Mouse (Mus musculus): Measurements from ENCODE around the gene Gm13889. TPM values are rescaled to one million over a fixed set of nuclear protein-coding genes. Genes with fewer than 3 reads are reported as not detected.
A peak's percentile ranks its signal among the peaks of the same experiment; 100 is the strongest.

The Gm13889 gene
- polyA plus RNA-seq, 1 experiment from 2014 or later, result 1.2 TPM

DNA sequence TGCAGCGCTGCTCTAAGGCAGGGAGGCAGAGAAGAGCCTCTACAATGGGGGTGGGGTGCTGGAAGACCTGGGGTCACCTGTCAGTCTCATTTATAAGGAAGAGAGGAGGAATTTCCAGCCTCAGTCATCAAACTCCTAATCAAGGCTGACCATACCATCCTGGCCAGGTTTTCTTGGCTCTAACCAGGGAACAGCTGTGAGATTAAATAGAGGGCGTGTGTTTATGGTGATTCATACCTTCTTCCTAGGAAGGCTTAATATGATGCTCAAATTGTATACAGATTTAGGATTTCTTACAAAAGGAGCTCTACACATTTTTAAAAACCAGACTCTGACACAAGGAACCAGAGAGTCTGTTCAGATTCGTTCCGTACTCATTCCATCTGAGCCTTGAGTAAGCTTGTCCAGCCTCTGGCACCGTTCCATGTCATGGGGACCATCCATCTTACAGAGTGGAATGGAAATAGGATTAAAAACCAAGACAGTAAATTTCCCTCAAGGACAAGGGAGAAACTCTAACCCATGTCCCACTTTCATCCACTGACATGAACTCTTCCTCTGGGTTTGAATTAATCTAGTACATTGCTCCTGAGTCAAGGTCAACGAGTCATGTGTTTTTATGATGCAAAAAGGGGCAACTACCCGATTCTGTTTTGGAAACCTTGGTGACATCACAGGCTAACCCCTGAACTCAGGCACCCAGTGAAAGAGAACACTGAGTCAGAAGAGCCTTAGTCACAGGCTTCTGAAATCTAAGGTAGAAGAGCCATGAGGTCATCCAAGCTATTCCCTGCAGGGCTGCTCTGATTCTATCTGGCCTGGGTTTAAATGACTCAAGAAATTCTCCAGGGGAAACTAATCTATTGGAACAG, 22.5 kb upstream of the Gm13889 start:
- Histone ChIP-seq H3K27me3 (no peaks in the 10 kb centered on the region), H3K9ac (replicated peaks) (no peak overlapping the region), H3K4me1 (replicated peaks) (peaks cover 28% of the 10 kb centered on the region), H3K36me3 (peaks cover 58% of the 10 kb centered on the region), H3K4me2 (no peak overlapping the region), H3K9me3 (no peaks in the 10 kb centered on the region), H3K4me3 (replicated peaks) (no peak overlapping the region), H3K27ac (no peak overlapping the region)
- WGBS, result 88% methylated on average over 7 of the region's 7 CpGs
- no peak for ATAC-seq (ENCODE audit: insufficient number of reproducible peaks, insufficient read depth, low FRiP score, low TSS enrichment, low read depth)

GRCm38 (mm10) chr2:93976436-93977252, 19.6 kb upstream of the Gm13889 start:
- H3K4me2 ChIP-seq, result peak overlapping the region; percentile 83
- peak overlapping the region; percentile 70 for H3K27ac ChIP-seq
- WGBS, result 4% methylated on average over 37 of the region's 37 CpGs
- peaks cover 16% of the 10 kb centered on the region; the same call in 1 of the 2 replicates for H3K27me3 ChIP-seq
- peak overlapping the region; percentile 44 for H3K4me3 ChIP-seq (replicated peaks)
- H3K9ac ChIP-seq (replicated peaks), result peak overlapping the region; percentile 55
- peaks cover 30% of the 10 kb centered on the region for H3K36me3 ChIP-seq
- H3K4me1 ChIP-seq (replicated peaks), result peaks cover 28% of the 10 kb centered on the region
- no peaks in the 10 kb centered on the region for H3K9me3 ChIP-seq
- ATAC-seq (ENCODE audit: insufficient number of reproducible peaks, insufficient read depth, low FRiP score, low TSS enrichment, low read depth), result peak; percentile 72

DNA sequence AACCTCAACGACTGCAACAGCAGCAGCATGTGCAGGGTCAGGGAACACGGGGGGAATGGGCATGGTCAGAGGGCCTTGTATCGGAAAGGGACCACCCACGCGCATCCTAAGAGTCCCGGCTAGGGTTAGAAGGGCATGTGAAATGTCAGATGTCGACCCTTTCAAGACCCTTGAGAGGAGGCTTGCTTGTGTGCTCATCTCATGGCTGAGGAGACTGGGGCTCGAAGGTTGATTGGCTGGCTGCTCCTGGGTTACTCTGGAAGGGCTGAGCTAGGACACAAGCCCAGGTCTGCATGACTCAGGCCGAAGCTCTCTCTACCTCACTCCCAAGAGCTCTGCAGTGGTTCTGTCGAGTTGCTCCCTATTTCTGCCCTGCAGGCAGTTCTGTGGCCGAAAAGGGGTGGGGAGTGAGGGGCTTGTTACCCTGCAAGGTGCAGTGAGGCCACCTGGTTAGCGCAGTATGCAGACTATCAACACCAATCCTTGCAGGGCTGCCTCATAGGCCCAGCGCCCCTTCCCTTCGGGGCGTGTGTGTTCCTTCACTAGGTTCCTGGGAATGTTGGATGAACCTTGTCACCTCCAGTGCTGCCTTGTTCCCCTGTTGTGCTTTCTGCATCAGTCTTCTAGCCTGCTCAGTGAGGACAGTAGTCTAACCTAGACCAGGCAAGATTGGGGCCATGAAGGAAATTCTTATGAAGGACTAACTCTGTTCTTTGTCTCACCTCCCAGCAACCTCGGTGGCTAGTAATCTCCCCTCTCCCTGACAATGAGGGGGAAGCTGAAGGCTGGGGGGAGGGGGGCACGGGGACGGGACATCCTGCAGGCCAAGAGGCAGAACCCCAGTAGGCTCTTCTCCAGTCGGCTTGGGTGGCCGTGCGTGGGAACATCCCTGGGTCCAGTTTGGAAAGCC, 18.8 kb upstream of the Gm13889 start:
- WGBS, result 23% methylated on average over 21 of the region's 21 CpGs
- peaks cover 28% of the 10 kb centered on the region for H3K4me1 ChIP-seq (replicated peaks)
- H3K9me3 ChIP-seq, result no peaks in the 10 kb centered on the region
- H3K4me2 ChIP-seq, result peak overlapping the region; percentile 83
- H3K27me3 ChIP-seq, result peaks cover 16% of the 10 kb centered on the region; the same call in 1 of the 2 replicates
- H3K4me3 ChIP-seq (replicated peaks), result peak overlapping the region; percentile 44
- peak; percentile 20; the same call in 1 of the 2 replicates for ATAC-seq (ENCODE audit: insufficient number of reproducible peaks, insufficient read depth, low FRiP score, low TSS enrichment, low read depth)
- H3K27ac ChIP-seq, result peak overlapping the region; percentile 70
- H3K9ac ChIP-seq (replicated peaks), result peak overlapping the region; percentile 55
- peaks cover 21% of the 10 kb centered on the region for H3K36me3 ChIP-seq

DNA sequence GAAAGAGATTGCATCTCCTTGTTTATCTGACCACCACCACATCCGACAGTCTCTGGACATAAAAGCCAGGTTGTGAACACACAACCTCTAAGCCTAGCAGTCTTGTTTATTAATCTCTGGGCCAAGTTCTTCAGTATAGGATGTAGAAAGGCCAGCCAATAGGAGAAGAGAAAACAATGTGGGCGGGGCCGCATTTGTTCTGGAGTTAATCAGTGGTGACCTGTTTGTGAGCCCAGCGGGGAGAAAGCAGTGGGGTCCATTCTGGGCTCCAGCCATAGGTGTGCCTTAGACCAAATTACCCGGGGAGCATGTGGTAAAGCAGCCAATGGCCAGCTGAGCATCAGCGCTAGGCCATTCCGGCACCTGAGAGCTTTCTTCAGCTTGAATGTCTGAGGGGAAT, 18.0 kb upstream of the Gm13889 start:
- Histone ChIP-seq H3K9me3 (no peaks in the 10 kb centered on the region), H3K4me3 (replicated peaks) (no peak overlapping the region), H3K4me1 (replicated peaks) (peaks cover 28% of the 10 kb centered on the region), H3K27ac (no peak overlapping the region), H3K36me3 (peaks cover 14% of the 10 kb centered on the region), H3K9ac (replicated peaks) (no peak overlapping the region), H3K4me2 (no peak overlapping the region), H3K27me3 (peaks cover 16% of the 10 kb centered on the region; the same call in 1 of the 2 replicates)
- ATAC-seq (ENCODE audit: insufficient number of reproducible peaks, insufficient read depth, low FRiP score, low TSS enrichment, low read depth), result no peak
- WGBS, result 40% methylated on average over 7 of the region's 7 CpGs

DNA sequence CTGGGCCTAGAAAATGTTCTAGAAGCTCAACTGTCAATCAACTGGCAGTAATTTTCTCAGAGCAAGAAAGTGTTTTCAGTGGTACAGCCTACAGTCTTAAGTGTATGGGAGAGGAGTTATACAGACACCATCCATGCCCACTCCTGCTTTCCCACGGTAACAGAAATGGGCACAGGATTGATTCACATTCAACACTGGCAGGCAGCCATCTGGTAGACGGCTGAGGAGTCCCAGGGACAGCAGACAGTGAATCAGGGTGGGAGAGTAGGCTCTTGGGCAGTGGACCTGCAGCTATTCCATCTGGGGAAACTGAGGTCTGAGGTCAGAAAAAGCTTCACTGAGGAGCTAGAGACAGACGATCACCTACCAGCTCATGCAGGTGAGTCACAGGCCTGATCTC, 14.6 kb upstream of the Gm13889 start:
- no peaks in the 10 kb centered on the region for H3K9me3 ChIP-seq
- peaks cover 19% of the 10 kb centered on the region for H3K4me1 ChIP-seq (replicated peaks)
- no peak for ATAC-seq (ENCODE audit: insufficient number of reproducible peaks, insufficient read depth, low FRiP score, low TSS enrichment, low read depth)
- H3K27ac ChIP-seq, result no peak overlapping the region
- H3K4me2 ChIP-seq, result no peak overlapping the region
- H3K9ac ChIP-seq (replicated peaks), result no peak overlapping the region
- no peak overlapping the region for H3K4me3 ChIP-seq (replicated peaks)
- peaks cover 16% of the 10 kb centered on the region; the same call in 1 of the 2 replicates for H3K27me3 ChIP-seq
- WGBS, result 76% methylated on average over 3 of the region's 3 CpGs
- H3K36me3 ChIP-seq, result no peaks in the 10 kb centered on the region

DNA sequence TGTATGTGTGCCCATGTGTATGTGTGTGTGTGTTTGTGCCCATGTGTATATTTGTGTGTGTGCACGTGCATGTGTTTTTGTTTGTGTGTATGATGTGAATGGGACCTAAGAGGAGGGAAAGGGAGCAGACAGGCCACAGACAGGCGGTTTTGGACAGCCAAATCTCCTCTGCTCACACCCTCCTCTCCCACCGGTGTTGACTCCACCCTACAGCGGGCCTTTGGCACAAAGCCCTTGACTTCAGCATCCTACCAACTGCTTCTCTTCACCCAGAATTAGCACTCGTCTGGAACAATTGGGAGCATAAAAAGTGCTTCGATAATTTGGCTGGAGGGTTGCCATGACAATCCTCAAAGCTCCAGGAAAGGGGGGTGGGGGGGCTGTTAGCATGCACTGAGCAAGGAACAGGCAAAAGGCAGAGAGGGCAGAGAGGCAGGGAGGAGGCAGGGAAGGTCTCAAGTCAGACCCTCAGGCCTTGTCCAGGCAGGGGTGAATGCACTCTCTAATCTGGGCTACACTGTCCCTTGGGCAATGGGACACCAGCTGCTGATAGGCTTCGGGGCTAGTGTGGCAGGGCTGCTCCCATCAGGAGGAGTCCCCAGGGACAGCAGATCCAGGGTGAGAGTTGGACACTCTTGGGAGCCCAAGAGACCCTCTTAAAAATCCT, 7.6 kb upstream of the Gm13889 start:
- Histone ChIP-seq H3K9ac (replicated peaks) (no peak overlapping the region), H3K4me3 (replicated peaks) (no peak overlapping the region), H3K9me3 (no peaks in the 10 kb centered on the region), H3K4me2 (no peak overlapping the region), H3K27ac (no peak overlapping the region), H3K27me3 (peaks cover 20% of the 10 kb centered on the region), H3K4me1 (replicated peaks) (no peaks in the 10 kb centered on the region), H3K36me3 (no peaks in the 10 kb centered on the region)
- no peak for ATAC-seq (ENCODE audit: insufficient number of reproducible peaks, insufficient read depth, low FRiP score, low TSS enrichment, low read depth)
- 68% methylated on average over 7 of the region's 7 CpGs for WGBS

DNA sequence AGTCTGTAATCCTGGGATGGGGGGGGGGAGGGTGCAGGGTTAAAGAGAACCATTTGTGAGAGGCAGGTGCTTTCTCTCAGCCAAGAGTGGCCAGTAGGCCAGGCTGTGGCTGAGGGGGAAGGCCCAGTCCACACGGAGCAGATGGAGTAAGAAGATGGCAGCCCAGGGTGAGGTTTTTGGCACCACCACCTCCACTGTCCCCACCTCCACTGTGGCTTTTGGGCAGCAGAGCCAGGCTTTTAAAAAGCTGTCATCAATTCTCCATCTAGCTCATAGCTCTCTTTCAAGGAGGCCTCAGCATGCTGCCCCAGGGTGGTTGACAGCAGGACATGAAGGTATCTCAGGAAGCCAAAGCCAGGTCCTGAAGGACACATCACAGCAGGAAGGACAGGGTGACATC, 6.8 kb upstream of the Gm13889 start:
- no peak for ATAC-seq (ENCODE audit: insufficient number of reproducible peaks, insufficient read depth, low FRiP score, low TSS enrichment, low read depth)

GRCm38 (mm10) chr2:93961716-93962115, 4.7 kb upstream of the Gm13889 start:
- H3K9me3 ChIP-seq, result no peaks in the 10 kb centered on the region
- 70% methylated on average over 8 of the region's 8 CpGs for WGBS
- H3K4me3 ChIP-seq (replicated peaks), result no peak overlapping the region
- H3K36me3 ChIP-seq, result no peaks in the 10 kb centered on the region
- ATAC-seq (ENCODE audit: insufficient number of reproducible peaks, insufficient read depth, low FRiP score, low TSS enrichment, low read depth), result no peak
- H3K27ac ChIP-seq, result no peak overlapping the region
- H3K27me3 ChIP-seq, result peaks cover 48% of the 10 kb centered on the region
- H3K4me2 ChIP-seq, result no peak overlapping the region
- peaks cover 7% of the 10 kb centered on the region; the same call in 1 of the 2 replicates for H3K4me1 ChIP-seq (replicated peaks)
- H3K9ac ChIP-seq (replicated peaks), result no peak overlapping the region

More for the DNA sequence above, 6.8 kb upstream of the Gm13889 start:
- Histone ChIP-seq H3K27me3 (peaks cover 27% of the 10 kb centered on the region), H3K4me3 (replicated peaks) (no peak overlapping the region), H3K4me2 (no peak overlapping the region), H3K4me1 (replicated peaks) (no peaks in the 10 kb centered on the region), H3K9ac (replicated peaks) (no peak overlapping the region), H3K9me3 (no peaks in the 10 kb centered on the region), H3K36me3 (no peaks in the 10 kb centered on the region), H3K27ac (no peak overlapping the region)
- 78% methylated on average over 1 of the region's 1 CpGs for WGBS

DNA sequence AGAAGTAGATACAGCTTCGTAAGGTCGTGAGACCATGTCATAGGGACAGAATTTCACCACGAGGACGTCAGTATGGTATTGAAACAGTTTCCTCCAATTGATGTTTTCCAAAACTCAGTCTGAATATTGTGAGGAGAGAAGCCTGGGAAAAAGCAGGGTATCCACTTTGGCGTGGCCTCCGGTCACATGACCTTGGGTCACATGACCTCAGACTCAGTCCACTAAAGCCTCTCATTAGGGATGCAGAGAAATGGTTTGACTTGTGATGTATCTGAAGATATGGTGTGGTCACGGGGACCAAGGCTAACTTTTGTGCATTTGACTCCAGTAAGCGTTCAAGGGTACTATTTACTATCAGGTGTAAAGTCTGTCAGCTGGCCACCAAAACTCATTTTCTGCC, 2.3 kb upstream of the Gm13889 start:
- Histone ChIP-seq H3K27me3 (peaks cover 71% of the 10 kb centered on the region), H3K9me3 (no peaks in the 10 kb centered on the region), H3K4me2 (no peak overlapping the region), H3K4me1 (replicated peaks) (peaks cover 28% of the 10 kb centered on the region), H3K36me3 (no peaks in the 10 kb centered on the region), H3K27ac (no peak overlapping the region), H3K4me3 (replicated peaks) (no peak overlapping the region), H3K9ac (replicated peaks) (no peak overlapping the region)
- no peak for ATAC-seq (ENCODE audit: insufficient number of reproducible peaks, insufficient read depth, low FRiP score, low TSS enrichment, low read depth)
- 78% methylated on average over 8 of the region's 8 CpGs for WGBS

DNA sequence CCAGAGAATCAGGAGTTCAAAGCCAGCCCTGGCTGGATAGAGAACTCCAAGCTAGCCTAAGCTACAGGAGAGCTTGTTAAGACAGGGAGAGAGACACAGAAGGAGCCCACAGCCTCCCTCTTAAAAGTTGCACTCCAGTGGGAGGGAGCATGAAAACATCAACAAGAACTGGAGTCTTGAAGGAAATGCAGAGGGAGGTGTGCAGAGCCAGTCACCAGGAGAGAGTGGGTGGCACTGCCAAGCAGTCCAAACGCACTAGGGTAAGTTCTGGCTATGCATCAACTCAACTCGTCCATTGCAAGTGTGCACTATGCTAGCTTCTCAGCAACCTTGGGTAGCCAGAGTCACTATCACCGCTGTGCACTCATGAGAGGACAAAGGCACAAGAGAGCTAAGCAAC, 1.2 kb upstream of the Gm13889 start:
- no peak for ATAC-seq (ENCODE audit: insufficient number of reproducible peaks, insufficient read depth, low FRiP score, low TSS enrichment, low read depth)
- Histone ChIP-seq H3K27me3 (peaks cover 83% of the 10 kb centered on the region), H3K4me1 (replicated peaks) (peaks cover 28% of the 10 kb centered on the region), H3K9me3 (no peaks in the 10 kb centered on the region), H3K4me3 (replicated peaks) (no peak overlapping the region), H3K27ac (no peak overlapping the region), H3K36me3 (no peaks in the 10 kb centered on the region), H3K4me2 (no peak overlapping the region), H3K9ac (replicated peaks) (no peak overlapping the region)
- 71% methylated on average over 3 of the region's 3 CpGs for WGBS
